Mouse (Mus musculus): Measurements from ENCODE around the gene Gm20532. TPM values are rescaled to one million over a fixed set of nuclear protein-coding genes. Genes with fewer than 3 reads are reported as not detected.

Gm20532 gene
- total and polyA plus RNA-seq, 3 experiments, result 0.15 TPM; not detected in 2

DNA sequence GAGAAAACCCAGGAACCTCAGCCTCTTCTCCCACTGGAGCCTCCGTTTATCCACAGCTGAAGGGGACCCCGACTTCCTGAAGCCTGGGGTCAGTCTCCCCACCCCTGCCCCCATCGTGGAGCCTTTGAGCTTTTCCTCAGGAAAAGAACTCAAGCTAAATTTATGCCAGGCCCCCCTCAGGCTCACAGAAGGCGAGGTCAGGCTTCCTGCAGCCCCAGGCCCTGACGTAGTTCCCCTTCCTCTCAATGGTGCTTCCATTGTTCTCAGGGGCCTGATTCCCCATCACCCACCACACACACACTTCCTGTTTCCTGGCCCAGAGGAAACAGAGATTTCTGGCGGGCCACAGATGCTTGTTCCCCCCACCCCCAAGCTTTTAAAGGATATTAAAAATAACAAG is 8.1 kb upstream of the Gm20532 start:
- peaks cover 22 to 46% of the 10 kb centered on the region in 2 experiments for H3K4me1 ChIP-seq (ENCODE audit: control insufficient read depth in 1 of 2, insufficient read depth in 2 of 2, low read length in 2 of 2)
- H3K36me3 ChIP-seq (ENCODE audit: control insufficient read depth in 1 of 2, insufficient read depth in 2 of 2, low read length in 2 of 2), result peaks cover 0 to 22% of the 10 kb centered on the region in 2 experiments; a peak in 2 of 4 replicates
- H3K27ac ChIP-seq (ENCODE audit: control insufficient read depth, low read depth, low read length), result no peak overlapping the region
- H3K9me3 ChIP-seq (replicated peaks; ENCODE audit: insufficient read depth, low read length), result no peaks in the 10 kb centered on the region
- H3K79me2 ChIP-seq (ENCODE audit: control insufficient read depth, insufficient read depth, low read length, poor library complexity), result peaks cover 2% of the 10 kb centered on the region; the same call in 1 of the 2 replicates
- 0 out of 2 replicates have a peak, but pooled peaks have one; percentile 31 for TF ChIP-seq HCFC1 (IDR thresholded peaks at IDR 0.05; ENCODE audit: low read depth, low read length)
- TF ChIP-seq RCOR1 (IDR thresholded peaks at IDR 0.05; ENCODE audit: low read depth, low read length), result 0 out of 2 replicates have a peak, but pooled peaks have one; percentile 34
- no peak for TF ChIP-seq ETS1 (IDR thresholded peaks at IDR 0.05; ENCODE audit: low read depth, low read length)
- TF ChIP-seq MAFK (IDR thresholded peaks at IDR 0.05; ENCODE audit: borderline replicate concordance, low read depth, low read length), result no peak
- no peak for TF ChIP-seq UBTF (IDR thresholded peaks at IDR 0.05; ENCODE audit: borderline replicate concordance, insufficient read depth, low read depth, low read length)
- no peak for TF ChIP-seq KAT2A (conservative IDR thresholded peaks at IDR 0.05; ENCODE audit: low read depth, low read length)
- no peak for DNase-seq (ENCODE audit: low read depth, low spot score)
- no peak overlapping the region for H3K4me3 ChIP-seq (ENCODE audit: control insufficient read depth in 1 of 2, insufficient read depth in 1 of 2, low read depth in 2 of 2, low read length in 2 of 2)
- no peaks in the 10 kb centered on the region for H3K27me3 ChIP-seq (ENCODE audit: control insufficient read depth in 1 of 2, insufficient read depth in 2 of 2, low read length in 2 of 2)
- H3K9ac ChIP-seq (ENCODE audit: control insufficient read depth, low read depth, low read length, poor library complexity, severe bottlenecking), result no peak overlapping the region

DNA sequence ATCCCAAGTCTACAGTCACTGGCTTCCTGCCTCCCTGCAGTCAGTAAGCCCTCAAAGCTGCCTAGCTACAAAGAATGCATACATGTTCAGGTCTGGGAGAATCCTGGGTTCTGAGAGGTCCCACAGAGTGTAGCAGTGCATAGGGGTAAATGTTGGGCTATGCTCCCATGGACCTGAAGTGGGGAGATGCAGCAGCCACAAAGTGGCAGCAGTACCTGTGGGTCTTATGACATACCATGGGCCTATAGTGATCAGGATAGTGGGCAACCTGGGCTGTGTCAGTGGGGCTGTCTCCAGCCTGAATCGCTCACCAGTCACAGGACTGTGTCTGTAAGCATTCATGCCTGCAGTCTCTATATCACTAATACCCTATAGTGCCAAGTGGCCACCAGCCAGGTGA is 6.7 kb upstream of the Gm20532 start, which contains the start of gene Egfl7:
TSS of gene Egfl7 (plus strand) at position 301 of the 400 bp plus-strand sequence.
- H3K27me3 ChIP-seq (ENCODE audit: control insufficient read depth in 1 of 2, insufficient read depth in 2 of 2, low read length in 2 of 2), result no peaks in the 10 kb centered on the region
- H3K9ac ChIP-seq (ENCODE audit: control insufficient read depth, low read depth, low read length, poor library complexity, severe bottlenecking), result no peak within 1 kb of the TSS
- no peaks in the 10 kb centered on the region for H3K9me3 ChIP-seq (replicated peaks; ENCODE audit: insufficient read depth, low read length)
- no peak within 1 kb of the TSS for H3K27ac ChIP-seq (ENCODE audit: control insufficient read depth, low read depth, low read length)
- H3K4me3 ChIP-seq (ENCODE audit: control insufficient read depth in 1 of 2, insufficient read depth in 1 of 2, low read depth in 2 of 2, low read length in 2 of 2), result no peak within 1 kb of the TSS
- H3K36me3 ChIP-seq (ENCODE audit: control insufficient read depth in 1 of 2, insufficient read depth in 2 of 2, low read length in 2 of 2), result peaks cover 0 to 23% of the 10 kb centered on the region in 2 experiments; a peak in 2 of 4 replicates
- H3K4me1 ChIP-seq (ENCODE audit: control insufficient read depth in 1 of 2, insufficient read depth in 2 of 2, low read length in 2 of 2), result peaks cover 19 to 46% of the 10 kb centered on the region in 2 experiments
- TF ChIP-seq MYC (IDR thresholded peaks at IDR 0.05; ENCODE audit: low read depth, low read length), result no peak
- no peak for TF ChIP-seq JUND (IDR thresholded peaks at IDR 0.05; ENCODE audit: low read depth, low read length)
- no peak for TF ChIP-seq MAX (IDR thresholded peaks at IDR 0.05; ENCODE audit: low read length)
- TF ChIP-seq EP300 (IDR thresholded peaks at IDR 0.05; ENCODE audit: low read depth in 1 of 2, low read length in 2 of 2), result no peak
- no peak for TF ChIP-seq MYB (IDR thresholded peaks at IDR 0.05; ENCODE audit: low read depth, low read length)
- no peak for TF ChIP-seq POLR2AphosphoS5 (IDR thresholded peaks at IDR 0.05; ENCODE audit: borderline replicate concordance, low read depth, low read length)
- no peak for TF ChIP-seq MAFK (IDR thresholded peaks at IDR 0.05; ENCODE audit: borderline replicate concordance, low read depth, low read length)
- TF ChIP-seq USF1 (IDR thresholded peaks at IDR 0.05; ENCODE audit: low read depth, low read length), result no peak
- TF ChIP-seq RAD21 (IDR thresholded peaks at IDR 0.05; ENCODE audit: low read depth, low read length), result no peak
- TF ChIP-seq ZC3H11A (IDR thresholded peaks at IDR 0.05; ENCODE audit: low read depth, low read length), result no peak
- TF ChIP-seq RCOR1 (IDR thresholded peaks at IDR 0.05; ENCODE audit: low read depth, low read length), result no peak
- no peak for TF ChIP-seq GABPA (IDR thresholded peaks at IDR 0.05; ENCODE audit: low read depth, low read length)
- no peak for TF ChIP-seq NELFE (IDR thresholded peaks at IDR 0.05; ENCODE audit: low read depth, low read length)
- TF ChIP-seq E2F4 (IDR thresholded peaks at IDR 0.05; ENCODE audit: borderline replicate concordance, low read depth, low read length), result no peak
- no peak for TF ChIP-seq USF2 (IDR thresholded peaks at IDR 0.05; ENCODE audit: borderline replicate concordance in 1 of 2, insufficient read depth in 1 of 2, low read depth in 1 of 2, low read length in 2 of 2)
- H3K79me2 ChIP-seq (ENCODE audit: control insufficient read depth, insufficient read depth, low read length, poor library complexity), result peaks cover 2% of the 10 kb centered on the region; the same call in 1 of the 2 replicates
- no peak for DNase-seq (ENCODE audit: low read depth, low spot score)
